Mouse (Mus musculus) thymus, postnatal 4 days (tissue): ENCODE data around the gene Gm45234.

Experiments
- DNase-seq: peaks from one replicate; pipeline ENCODE4 v3.0.0; 2021

Gene Gm45234

GRCm38 (mm10) chr6:124765951-124766350 is 10.1 kb upstream of the Gm45234 start:
- no peak for DNase-seq

DNA sequence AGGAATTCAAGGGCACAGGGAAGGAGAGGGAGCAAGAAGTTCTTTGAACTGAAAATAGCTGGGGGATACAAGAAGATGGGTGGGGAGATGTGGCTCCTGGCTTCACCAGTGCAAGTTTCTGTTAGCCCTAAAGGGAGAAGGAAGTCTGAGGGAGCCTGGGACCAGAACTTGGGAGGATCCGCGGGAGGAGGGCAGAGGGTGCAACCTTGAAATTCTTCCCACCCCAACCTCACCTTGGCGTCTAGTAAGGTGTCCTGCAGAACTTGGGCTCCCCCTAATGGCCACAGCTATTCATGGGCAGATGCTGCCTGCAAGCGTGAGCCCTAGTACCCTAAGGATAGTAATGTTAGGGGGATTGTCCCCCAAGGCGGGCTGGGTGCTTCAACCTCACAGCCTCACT is 3.4 kb upstream of the Gm45234 start:
- DNase-seq = peak; percentile 92

DNA sequence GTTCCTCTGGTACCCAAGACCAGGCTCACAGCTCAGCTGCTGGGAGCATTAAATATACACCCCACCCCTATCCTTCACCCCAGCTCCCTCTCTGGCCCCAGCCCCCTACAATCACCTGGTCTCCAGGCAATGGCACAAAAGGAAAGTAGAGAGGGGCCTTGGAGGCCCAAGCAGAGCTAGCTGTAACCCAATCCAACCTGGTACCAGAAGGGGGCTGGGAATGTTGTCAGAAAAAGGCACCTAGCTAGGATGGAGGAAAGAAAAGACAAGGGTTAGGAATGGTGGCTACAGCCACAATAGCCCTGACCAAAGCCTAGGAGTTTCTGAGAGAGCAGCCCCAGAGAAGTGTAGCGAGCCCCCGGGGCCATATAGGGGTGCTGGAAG is 3.0 kb upstream of the Gm45234 start:
- no peak for DNase-seq

DNA sequence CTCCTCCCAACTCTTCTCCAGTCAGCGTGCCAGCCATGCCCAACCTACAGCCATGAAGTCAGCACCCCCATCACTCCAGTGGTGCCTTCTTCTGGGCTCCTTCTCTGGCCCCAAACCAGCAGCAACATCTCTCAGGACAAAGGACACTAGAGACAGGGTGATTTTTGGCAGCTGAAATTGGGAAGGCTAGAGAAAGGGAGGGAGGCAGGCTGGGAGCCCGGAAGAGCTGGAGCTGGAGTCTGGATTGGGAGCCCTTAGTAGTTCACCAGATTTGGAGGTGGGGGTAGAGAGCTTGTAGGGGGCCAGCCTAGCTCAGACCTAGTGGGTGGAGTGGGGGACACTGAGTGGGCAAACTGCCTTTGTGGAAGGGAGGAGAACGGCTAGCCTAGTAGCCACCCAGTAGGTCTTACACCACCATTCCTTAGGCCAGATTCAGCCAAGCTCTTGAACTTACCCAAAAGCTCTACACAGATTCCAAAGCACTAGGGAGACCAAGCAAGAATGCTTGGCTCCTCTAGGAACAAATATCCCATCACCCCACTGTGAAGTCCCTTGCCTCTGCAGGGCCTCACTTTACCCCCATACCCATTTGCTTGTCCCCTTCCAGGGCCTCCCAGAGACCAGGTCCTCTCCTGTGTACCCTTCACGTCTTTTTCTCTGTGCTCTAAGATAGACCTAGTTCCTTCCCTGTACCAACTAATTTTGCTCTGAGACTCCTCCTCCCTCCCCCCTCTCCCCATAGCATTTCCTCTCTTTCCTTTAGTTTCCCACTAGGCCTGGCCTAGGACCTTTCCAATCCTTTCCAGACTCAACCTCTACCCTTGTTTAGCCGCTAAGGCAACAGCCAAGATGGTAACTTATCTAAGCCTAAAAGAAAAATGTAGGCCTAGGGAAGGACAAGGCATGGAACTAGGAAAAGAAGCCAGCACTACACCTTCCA is 2.4 kb upstream of the Gm45234 start:
- DNase-seq = no peak

DNA sequence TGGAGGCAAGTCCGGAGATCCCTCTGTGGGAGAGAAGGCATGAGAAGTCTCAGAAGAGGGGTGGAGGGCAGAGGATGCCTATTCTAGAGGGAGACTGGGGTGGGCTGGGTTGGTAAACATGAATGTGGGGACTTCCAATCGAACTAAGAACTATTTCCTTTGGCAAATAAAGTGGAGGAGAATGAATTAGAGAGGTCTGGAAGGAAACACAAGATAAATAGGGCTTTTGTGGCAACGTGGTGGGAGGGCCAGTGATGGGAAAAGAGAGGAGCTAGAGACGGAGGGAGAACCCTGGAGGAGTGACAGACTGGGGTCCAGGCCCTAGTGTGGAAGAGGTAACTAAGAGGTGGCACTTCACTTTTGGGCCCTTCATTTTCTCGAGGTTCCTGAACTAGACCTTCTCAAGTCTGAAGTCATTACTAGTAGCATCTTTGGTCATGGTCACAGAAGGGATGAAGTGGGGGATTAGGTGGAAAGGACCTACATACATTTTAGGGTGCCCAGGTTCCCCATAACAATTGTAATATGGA is 1.6 kb upstream of the Gm45234 start:
- DNase-seq = no peak

GRCm38 (mm10) chr6:124756652-124757350 is 980 bp upstream of the Gm45234 start:
- no peak for DNase-seq

DNA sequence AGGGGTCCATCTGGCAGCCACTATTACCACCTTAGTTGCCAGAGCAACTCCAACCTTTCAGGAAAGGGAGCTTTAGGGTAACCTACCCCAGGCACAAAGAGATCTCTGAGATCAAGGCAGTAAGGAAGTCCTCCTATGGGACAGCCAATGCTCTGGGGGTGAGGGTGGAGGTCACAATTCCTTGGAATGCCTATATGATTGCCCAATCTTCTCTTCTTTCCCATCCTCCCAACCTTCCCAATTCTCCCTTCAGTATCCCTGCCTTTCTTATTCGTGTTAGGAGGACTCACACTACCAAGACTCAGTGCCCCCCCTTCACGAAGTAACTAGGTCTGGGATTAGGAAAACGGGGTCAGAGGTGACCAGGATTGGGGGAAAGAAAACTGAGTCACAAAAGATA is 515 bp downstream of the Gm45234 start:
- no peak for DNase-seq

DNA sequence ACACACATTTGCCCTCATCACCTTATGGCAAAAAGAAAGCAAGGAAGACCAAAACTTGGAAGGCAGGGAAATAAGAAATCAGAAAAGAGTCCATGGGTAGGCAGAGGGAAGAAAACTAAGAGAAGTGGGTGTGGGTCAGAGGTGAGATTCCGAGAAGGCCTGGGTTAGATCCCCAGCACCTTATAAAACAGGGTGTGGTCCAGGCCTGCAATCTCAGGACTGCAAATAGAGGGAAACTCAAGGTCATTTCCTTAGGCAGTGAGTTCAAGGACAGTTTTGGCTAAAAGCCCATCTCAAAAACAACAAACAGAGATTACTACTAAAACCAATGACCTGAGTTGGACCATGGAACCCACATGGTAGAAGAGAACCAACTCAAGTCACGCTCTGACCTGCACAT is 2.0 kb downstream of the Gm45234 start:
- DNase-seq = no peak

- DNase-seq = no peak
Observed at GRCm38 (mm10) chr6:124750405-124750804, 5.4 kb downstream of the Gm45234 start.

- DNase-seq = no peak
Observed at GRCm38 (mm10) chr6:124746654-124747632, 8.9 kb downstream of the Gm45234 start.

- DNase-seq = no peak
Observed at GRCm38 (mm10) chr6:124746296-124746605, 9.6 kb downstream of the Gm45234 start.

- peak; percentile 96 for DNase-seq
Observed at GRCm38 (mm10) chr6:124745490-124746295, 10.1 kb downstream of the Gm45234 start.

DNA sequence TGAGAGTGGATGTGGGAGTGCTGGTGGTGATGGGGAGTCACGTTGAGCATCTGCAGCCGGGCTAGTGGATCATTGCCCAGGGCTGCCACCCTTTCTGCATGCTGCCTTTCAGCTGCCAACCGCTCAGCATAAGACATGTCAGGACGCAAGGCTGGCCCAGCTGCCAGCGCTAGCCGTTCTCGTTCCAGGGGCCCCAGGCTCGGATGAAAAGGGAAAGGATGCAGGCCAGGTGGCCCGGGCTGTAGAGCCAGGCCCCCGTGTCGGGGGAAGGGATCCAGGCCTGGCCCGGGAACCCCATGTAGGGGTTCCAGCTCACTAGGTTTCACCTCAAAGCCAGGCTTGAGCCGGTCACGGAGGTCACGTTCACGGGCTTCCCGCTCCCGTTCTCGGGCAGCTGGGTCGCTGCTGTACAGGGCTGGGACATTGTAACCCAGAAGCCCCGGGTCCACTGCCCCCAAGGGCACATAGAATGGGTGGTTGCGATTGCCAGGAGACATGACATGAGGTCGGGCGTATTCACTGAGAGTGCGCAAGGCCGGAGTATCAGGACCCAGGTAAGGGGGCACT is 11.0 kb downstream of the Gm45234 start:
- DNase-seq = peak; percentile 53

DNA sequence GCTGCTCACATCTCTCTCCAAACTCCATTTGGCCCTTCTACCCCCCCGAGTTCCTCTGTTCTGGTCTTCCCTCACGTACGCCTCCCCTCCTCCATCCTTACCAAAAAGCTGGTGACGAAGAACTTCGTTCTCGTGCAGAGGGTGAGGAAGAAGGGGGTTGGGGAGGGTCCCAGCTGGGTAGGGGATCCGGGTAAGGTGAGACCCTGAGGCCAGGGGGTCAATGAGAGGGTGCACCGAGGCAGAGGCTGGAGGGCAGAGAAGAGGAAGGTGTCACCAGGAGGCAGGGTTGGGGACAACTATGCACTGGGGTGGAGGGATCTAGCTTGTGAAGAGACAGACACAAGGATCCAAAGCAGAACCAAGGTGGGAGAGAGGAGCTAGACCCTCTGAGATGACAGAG is 12.2 kb downstream of the Gm45234 start:
- no peak for DNase-seq

- no peak for DNase-seq
Observed at GRCm38 (mm10) chr6:124742839-124743514, 12.8 kb downstream of the Gm45234 start.

- DNase-seq = no peak
Observed at GRCm38 (mm10) chr6:124741842-124742241, 14.0 kb downstream of the Gm45234 start.

GRCm38 (mm10) chr6:124740888-124741761 is 14.7 kb downstream of the Gm45234 start, which contains the start of gene Grcc10:
Gene Grcc10 (minus strand): TSS chr6:124741374.
- DNase-seq = peak; percentile 88

- no peak for DNase-seq
Observed at GRCm38 (mm10) chr6:124740211-124740887, 15.5 kb downstream of the Gm45234 start.

- DNase-seq = peak; percentile 41
Observed at GRCm38 (mm10) chr6:124739231-124739796, 16.5 kb downstream of the Gm45234 start.
